Mouse (Mus musculus): ENCODE data around the gene Ndufs3.
"Not testable (repeated sequence)": the region's sequence is repeated elsewhere in the genome, so short reads cannot be mapped to it uniquely, and the experiment has no call there.

The Ndufs3 gene

DNA sequence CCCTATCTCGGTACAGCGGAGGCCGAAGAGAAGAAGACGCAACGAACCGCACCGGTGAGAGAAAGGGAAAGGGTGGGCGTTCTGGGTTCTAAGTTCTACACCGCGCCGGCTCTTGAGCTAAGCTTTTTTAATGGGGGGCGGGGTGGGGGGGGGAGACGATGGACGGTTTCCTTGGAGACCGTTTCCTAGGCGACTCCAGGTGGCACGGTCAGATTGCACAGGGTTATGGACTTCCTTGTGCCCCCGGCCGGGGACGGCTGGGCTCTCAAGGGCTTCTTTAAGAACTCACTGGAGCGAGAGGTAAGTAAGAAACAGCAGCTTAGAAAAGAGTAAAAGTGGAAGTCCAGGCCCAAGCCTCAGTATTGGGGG is 213 bp upstream of the Ndufs3 start:
- no peak for DNase-seq

DNA sequence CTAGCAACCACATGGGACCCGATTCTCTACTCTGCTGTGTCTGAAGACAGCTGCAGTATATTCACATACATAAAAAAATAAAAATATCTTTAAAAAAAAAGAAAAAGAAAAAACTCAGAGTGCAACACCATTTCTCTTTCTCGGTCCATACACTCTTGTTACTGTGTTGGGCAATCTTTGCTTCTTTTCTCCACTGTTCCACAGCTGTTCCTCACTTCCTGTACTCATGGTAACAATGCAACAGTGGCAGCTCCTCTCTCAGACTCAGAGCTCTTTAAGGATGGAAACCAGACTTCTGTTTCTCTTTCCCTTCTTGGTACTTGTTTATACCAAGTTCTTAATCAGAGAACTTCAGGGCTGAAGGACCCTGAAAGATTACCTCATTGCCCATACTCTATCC is 1.2 kb downstream of the Ndufs3 start:
- DNase-seq: no peak

DNA sequence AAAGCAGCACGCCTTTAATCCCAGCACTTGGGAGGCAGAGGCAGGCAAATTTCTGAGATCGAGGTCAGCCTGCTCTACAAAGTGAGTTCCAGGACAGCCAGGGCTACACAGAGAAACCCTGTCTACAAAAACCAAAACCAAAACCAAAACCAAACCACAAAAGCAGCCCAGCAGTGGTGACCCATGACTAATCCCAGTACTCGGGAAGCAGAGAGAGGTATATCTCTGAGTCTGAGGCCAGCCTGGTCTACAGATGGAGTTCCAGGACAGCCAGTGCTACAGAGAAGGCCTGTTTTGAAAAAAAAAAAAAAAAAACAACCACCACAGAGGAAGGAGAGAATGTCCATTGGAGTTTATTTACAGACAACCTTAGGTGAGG is 10.3 kb downstream of the Ndufs3 start:
- DNase-seq: not testable (repeated sequence)

DNA sequence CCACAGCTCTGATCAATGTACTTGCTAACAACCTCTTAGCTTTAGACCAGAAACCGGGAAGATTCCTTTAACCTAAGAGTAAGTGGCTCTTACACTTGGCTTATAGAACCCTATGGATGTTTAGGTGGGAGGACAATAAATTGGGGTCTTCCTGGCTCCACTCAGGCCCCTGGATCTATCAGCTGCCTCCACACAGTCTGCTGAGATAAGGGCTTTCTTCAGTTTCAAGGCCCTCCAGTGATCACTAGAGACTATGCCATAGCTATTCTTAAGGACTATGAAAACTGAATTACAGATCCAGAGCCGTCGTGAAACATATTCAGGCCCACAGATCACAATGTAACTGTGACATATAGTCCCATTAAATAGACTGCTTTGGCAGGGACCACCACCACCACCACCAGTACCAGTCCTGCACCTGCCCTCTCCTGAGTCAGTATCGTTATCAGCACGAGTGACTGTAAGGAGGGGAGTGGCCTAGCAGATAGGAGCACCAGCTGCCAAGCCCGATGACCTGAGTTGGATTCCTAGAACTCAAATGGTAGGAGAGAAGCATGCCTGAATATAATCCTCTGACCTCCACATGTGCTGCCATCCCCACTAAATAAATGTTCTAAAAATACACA is 10.8 kb downstream of the Ndufs3 start:
- DNase-seq: no peak

DNA sequence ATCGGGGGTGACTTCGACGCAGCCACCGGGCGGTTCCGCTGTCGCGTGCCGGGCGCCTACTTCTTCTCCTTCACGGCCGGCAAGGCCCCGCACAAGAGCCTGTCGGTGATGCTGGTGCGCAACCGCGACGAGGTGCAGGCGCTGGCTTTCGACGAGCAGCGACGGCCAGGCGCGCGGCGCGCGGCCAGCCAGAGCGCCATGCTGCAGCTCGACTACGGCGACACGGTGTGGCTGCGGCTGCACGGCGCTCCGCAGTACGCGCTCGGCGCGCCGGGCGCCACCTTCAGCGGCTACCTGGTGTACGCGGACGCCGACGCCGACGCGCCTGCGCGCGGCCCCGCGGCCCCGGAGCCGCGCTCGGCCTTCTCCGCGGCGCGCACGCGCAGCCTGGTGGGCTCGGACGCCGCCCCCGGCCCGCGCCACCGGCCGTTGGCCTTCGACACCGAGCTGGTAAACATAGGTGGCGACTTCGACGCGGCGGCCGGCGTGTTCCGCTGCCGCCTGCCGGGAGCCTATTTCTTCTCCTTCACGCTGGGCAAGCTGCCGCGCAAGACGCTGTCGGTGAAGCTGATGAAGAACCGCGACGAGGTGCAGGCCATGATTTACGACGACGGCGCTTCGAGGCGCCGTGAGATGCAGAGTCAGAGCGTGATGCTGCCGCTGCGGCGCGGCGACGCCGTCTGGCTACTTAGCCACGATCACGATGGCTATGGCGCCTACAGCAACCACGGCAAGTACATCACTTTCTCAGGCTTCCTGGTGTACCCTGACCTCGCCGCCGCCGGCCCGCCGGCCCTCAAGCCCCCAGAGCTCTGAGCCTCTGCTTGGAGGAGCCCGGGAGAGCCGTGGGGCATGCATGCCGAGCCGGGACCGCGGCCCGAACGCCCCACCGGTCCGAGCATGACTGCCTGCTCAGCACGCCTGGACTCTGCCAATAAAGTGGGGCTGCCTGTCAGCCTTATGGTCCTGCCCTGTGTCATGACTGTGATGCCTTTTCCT is 14.8 kb downstream of the Ndufs3 start:
- peak; percentile 56 for DNase-seq

DNA sequence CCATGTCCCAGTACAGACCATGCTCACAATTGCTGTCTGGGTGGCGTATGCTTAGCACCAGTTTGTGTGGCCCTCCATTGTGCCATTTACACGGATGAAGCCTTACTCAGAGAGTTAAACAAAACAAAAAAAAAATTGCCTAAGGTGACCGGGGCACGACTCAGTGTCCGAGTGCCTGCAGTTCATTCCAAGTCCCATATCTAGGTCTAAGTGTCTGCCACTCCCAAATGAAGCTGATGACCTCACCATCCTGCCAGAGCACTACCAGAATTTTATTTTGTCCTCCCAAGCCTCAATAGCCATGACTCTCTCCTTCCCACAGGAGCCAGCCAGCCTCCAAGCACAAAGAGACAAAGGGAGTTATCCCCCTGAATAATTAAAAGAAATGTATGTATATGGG is 17.0 kb downstream of the Ndufs3 start:
- DNase-seq: no peak

DNA sequence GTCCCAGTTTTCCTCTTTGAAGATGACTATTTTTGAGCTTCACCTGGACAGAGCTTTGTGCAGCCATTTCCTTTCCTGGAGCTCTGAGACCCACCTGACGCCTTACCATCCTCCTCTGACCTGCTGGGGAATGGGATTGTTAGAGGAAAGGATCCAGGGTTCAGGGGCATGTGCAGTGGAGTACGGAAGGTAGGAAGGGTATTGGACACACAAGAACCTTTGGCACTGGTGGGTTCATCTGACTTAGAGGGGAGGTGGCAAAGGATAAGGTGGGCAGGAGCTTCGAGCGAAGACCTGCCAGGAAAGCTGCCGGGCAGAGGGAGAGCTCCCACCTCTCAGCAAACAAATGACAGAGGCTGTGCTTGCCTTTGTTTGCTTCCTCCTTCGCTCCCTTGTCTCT is 18.2 kb downstream of the Ndufs3 start:
- DNase-seq: no peak

DNA sequence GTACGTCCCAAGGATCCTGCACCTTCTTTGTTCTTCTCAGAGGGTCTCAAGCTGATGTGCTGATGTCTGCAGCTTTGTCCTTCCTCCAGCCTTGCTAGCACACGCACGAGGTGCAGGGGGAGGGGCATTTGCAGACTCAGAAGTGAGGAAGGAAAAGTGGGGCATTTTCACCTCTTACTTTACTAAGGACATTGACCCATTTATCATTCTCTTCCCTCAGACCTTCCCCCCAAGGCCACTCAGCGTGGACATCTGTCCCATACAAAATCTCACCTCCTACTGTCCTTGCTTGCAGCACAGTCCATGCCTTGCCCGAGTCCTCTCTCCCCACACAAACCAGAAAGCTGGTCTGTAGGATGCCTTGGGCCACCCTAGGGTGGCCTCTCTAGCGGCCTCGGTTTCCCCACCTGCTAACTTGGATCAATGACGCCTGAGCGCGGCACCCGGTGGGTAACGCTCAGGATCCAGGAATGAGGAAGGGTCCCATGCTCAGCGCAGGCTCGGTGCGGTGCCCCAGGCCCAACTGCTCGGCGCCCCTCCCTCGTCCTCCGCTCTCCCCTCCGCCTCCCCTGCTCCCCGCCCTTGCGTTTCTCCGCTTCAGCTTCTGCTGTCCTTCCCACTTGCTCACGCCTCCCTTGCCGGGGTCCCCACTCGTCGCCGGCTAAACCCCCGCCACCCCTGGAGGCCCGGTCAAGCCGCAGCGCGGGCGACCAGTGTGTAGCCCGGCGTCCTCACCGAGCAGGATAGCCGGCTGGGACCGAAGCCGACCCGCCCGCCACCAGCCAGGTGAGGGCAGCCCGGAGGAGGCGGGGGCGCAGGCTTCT is 19.2 kb downstream of the Ndufs3 start, which contains the start of gene C1qtnf4:
C1qtnf4 (plus strand) TSS at position 643 of the 824 bp plus-strand sequence.
- DNase-seq: peak; percentile 60

DNA sequence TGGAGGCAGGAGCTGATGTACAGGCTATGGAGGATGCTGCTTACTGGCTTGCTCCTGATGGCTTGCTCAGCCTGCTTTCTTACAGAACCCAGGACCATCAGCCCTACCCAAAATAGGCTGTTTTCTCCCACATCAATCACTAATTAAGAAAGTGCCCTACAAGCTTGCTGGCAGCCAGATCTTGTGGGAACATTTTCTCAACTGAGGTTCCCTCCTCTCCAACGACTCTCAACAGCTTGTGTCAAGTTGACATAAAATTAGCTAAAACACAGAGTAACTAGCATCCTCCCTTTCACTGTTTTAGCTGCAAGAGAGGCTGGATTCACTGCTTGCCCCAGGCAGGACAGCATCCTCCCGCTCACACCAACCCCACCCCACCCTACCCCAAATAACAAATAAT is 22.8 kb downstream of the Ndufs3 start:
- no peak for DNase-seq

DNA sequence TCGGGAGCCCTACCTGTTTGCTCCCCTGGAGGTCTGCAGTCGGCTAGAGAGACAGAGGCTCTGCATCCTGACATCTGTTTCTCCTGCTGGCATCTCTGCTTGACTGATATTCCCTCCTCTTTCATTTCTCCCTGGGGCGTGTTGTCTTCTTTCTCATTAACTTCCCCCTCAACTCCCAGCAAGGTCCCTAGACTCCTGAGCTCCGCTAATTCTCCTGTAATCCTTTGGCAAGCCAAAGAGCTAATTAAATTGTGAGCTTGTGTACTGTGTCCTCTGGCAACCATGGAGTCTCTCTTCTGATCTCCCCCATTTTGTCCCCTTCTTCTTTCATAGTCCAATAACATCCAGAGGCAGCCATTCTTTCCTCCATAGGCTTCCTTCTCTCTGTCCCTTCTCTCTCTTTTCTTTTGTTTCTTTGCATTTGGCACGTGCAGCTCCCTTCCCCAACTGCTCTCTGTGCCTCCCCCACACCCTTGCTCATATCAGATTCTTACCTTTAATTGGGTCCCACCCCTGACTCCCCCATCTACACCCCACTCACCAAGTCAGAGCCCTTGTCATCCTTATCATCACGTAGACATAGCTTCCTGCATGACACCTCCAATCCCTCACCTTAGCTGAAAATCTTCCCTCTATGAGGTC is 24.4 kb downstream of the Ndufs3 start:
- DNase-seq: no peak

DNA sequence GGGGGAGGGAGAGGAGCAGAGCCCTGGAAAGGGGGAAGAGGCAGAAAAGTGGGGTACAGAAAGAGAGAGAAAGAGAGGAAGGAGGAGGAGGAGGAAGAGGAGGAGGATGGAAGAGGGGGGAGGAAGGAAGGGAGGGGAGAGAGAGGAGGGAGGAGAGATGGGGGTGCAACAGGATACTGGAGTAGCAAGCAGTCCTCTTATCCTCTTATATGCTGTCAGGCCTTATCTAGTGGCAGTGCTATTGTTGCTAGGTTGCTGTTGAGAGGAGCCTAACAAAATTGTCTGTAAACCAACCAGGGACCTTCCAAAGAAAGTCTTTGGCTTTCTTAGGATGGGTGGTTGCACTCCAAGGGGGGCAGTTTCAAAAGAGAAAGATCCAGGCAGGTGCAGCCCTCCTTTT is 25.2 kb downstream of the Ndufs3 start:
- no peak for DNase-seq

DNA sequence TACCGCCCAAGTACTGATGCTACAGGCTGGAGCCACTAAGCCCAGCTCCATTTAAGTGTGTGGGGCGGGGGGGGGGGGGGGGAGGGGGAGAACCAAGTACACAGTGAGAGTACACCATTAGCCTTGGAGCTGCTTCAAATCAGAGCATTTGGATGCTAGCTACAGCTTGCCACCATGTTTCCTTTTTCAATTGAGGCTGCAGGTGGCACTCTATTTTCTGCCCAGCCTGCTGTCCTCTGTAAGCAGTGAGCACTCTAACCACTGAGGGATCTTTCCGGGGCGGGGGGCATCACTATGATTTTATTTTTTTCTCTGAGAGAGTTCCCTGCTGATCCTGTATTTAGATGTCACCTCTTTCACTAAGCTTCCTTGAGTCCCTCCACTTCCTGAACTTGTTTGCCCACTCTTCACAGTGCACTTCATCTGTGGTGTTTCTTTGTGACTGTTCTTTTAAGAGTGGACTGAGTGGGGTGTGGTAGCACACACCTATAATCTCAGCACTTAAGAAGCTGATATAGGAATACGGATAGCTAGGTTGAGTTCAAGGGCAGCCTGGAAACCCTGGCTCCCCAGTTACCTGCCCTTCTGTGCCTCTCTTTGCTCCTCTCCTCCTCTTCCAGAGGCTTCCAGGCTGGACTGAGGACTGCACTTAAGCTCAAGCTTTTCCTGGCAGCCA is 26.9 kb downstream of the Ndufs3 start:
- DNase-seq: no peak

DNA sequence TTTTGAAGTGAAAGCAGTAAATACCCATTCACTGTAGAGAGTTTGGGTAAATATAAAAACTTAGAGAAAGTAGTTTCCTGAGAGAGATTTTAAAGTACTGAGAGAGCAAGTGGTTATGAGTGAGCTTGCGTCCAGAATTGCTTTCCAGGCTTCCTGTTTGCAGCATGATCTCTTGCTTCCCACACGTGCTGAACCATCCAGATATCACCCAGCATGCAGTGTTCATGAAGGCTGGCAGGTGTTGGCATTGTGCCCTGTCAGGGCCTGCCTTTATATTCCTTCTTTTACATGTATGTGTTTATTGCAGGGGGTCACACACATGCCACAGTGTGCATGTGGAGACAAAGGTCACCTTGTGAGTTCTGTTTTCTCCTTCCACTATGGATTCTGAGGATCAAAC is 29.4 kb downstream of the Ndufs3 start:
- no peak for DNase-seq

DNA sequence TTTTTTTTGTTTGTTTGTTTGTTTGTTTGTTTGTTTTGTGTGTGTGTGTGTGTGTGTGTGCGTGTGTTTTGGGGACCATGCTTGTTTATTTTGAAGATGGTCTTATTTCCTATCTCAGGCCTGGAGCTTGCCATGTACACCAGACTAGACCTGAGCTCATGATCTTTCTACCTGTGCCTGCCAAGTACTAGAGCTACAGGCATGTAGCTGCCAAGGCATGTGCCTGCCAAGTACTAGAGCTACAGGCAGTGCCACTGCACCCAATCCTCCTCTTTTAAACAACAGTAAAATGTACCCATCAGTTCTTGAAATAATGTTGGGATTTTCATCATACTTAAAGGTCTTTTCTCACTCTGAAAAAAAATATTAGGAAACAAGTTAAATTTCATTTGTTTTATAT is 30.6 kb downstream of the Ndufs3 start:
- no peak for DNase-seq

DNA sequence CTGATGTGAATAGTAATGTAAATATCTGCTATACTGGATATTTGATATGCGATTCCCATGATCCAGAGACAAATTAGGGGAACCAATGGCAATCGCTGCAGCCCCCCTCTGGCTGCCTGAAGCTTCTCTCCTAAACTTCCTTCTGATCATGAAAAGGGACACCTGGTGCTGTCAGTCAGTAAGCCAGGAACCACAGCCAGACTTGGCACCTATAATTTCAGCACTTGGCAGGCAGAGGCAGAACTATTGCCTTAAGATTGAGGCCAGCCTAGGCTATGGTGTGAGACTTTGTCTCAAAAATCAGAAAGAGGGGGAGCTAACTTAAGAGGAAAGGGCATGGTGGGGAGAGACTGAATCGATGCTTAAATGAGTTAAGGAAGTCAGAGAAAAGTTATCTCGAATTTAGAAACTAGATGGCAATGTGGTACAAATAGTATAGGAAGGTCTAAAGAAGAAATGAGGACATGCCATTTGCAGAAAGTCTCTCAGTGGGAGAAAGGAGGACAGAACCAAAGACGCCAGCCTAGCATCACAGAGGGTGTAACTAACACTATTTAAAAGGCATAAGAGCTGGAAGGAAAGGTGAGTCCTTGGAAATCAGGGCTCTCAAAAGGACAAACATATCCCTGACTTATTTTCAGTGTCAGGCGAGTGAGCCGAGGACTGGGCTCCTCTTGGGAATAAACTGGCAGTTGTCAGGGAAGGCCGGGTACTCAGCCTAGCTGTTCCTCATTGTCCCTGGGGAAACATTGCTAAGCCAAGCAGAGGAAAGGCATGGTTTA is 33.3 kb downstream of the Ndufs3 start:
- peak; percentile 53 for DNase-seq

DNA sequence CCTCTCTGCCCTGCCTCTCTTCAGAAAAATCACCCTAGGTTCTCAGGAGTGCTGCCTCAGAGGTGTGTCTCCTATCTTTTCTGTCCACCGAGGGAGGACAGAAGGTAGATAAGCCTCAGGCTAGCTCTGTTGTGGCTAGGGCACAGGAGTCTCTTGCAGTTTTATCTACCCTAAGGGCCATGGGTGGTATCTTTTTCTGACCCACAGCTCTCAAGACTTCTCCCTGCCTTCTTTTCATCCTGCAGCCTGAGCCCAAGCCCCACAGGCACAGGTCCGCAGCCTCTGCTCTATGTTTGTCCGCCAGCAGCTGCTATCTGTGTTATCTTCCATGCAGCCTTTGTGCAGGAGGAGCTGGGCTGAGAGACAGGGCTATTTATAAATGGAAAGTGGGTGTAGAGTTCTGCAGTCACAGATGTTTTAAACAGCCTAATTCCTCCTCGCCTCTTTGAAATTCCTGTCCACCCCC is 34.5 kb downstream of the Ndufs3 start:
- peak; percentile 76 for DNase-seq

DNA sequence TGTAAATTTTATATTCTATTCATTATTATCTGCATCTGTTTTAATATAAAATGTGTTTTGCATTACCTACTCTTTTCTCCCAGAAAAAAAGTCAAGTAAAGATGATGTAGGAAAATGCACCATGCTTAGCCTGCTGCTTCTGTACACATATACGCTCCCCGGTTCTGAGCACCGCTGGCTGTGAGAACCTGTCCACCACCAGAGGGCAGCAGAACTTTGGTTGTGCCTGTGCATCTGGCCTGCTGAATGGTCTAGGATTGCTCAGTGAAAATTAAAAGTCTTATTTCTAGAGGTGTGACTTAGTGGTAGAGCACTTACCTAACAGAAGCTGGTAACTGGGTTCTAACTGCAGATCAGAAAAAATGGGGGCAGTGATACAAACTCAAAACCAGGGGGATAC is 38.1 kb downstream of the Ndufs3 start:
- peak; percentile 91 for DNase-seq

DNA sequence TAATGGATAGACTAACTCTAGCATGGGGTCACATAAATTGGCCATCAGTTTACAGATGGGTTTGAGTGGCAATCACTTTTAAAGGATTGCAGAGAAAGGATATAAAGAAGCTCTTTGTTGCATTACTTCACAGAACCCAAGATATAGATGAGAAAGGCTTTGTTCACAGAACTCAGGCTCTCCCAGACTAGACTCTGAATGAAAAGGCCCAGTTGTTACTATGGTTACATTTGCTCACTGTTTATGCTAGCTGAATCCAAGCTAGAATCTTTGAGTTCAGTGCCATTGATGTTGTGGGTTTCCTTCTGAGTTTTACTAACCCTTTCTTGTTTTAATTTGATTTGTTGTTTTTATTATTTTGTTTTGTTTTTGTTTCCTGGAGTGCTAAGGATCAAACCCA is 40.4 kb downstream of the Ndufs3 start:
- no peak for DNase-seq

DNA sequence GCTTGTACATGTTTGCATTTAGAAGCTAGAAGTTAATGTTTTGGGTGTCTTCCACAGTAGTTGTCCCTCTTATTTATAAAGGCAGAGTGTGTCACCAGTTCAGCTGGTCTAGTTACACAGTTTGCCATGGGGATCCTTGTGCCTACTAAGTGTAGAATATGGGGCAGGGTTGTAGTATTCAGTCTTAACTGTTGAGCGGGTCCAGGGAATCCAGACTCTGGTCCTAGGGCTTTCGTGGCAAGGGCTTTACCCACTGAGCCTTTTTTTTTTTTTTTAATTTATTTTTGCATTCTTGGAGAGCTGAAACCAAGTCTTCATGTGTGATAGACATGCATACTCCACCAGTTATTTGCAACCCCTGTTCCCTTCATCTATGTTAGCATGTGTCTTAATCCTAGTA is 43.1 kb downstream of the Ndufs3 start:
- no peak for DNase-seq

DNA sequence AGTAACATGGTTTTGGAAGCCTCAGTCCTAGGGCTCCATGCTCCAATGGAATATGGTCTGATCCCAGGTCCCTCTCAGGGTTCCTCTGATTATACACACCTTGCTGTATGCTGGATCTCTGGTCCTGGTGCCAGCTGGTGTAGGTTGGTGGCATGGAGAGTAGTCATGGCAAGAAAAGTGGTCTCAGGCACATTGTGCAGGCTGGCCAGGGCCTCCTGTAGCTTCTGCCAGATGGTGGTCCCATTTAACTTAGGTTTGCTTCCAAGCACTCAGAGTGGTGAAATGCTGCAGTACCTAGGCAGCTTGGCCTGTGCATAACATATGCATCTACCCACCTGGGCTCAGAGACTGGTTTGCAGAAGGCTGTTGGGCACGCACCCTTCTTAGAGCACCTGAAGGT is 54.2 kb downstream of the Ndufs3 start:
- DNase-seq: no peak

DNA sequence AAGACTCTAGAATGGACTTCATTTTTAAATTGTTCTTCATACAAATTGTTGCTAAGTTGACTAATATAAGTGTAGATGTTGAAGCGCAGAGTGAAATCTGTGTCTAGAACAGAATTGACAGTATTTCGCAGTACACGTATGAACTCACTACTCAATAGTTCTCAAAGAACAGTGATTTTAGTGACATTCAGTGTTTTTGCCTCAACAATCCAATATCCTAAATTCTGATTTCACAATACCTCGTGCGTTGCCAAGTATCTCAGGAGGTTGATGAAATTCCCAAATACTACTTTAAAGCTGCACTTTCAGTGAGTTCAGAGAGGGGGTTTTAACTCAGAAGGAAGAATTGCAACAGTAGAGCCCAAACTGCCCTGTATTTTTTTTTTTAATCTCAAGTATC is 56.3 kb downstream of the Ndufs3 start:
- no peak for DNase-seq

All from right cerebral cortex, adult 18-20 months (tissue).